Mouse (Mus musculus): ENCODE measurements at regions not wholly inside any gene's neighbourhood (a gene's known extent, or its start where the extent isn't known, plus 50 kb on each side); places are given as distances from the start of the nearest gene placed in this dataset.

DNA sequence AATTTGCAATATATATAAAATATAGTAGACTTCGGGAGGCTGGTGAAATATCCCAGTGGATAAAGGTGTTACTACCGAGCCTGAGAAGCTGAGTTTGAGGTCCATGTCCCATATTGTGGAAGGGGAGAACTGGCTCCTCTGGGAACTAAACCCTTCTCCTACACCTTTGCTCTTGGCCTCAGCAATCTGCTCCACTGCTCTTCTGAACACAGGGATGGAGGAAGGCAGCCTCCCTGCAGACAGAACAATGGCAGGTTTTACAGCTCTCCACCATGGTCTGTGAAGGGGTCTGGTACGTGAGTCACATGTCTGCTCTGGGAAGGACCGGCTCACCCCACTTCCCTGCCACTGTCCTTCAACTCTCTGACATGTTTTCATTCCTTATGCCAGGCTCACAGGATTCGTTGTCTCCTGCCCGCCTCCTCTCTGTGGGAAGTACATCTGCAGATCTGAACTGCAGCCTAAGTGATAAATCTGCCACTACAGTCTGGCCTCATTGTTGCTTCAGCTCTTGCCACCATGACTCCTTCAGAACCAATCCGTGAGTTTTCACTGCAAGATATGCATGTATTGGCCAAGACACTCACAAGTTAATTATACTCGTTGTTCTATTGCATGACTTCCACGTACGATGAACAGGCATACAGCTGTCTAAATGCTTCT is 220.0 kb upstream of the Gm9767 start:
- DNase-seq, result no peak

DNA sequence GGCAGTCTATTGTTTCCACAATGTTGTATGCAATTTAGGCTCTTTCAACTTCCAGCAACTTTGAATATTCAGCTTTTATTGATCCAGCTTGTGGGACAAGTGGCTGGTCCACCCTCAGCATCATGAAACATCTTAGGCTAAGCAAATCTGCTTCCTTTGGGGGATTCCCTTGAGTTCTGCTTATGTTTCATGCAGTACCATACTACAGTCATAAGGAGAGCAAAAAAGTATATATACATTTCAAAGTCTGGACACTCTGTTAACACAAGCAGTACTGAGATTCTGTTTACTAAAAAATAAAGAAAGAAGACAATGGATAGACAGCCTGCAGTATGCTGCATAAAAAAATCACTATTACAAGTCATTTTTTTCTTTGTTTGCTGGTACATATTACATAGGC is 233.7 kb upstream of the Gm9767 start:
- DNase-seq, result no peak

DNA sequence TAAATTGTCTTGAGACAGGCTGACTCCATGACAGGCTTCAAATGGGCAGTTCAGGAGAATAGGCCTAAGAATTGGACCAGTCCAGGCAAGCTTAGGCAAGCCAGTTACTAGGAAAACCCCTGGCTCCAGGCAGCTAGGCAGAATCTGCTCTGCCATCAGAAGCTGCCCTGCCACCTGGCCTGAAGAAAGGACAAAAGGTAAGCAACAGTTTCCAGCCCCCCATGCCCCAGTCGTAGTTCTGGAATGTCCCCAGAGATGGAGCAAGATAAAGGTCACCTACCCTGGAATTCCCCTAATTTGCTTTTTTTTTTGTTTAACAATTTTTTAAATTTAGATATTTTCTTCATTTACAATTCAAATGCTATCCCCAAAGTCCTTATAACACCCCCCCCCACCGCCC is 248.8 kb upstream of the Gm9767 start:
- DNase-seq, result no peak

DNA sequence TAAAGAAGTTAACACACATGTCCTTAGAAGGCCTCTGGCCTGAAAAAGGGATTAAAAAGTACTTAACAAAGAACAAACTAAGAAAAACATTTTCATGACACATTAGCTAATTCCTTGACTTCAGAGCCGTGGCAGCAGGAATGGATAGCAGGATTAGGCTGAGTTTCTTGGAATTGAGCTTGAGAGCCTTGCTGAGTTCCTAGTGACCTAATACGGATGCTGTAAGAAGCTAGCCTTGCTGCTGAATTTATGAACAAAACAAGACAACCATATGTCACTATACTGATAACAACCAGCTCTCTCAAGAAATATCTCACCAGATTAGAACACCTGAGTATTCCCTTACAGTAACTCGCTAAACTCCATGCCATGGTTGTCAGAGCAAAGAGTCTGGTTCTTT is 268.2 kb upstream of the Smlr1 start:
- DNase-seq, result no peak

DNA sequence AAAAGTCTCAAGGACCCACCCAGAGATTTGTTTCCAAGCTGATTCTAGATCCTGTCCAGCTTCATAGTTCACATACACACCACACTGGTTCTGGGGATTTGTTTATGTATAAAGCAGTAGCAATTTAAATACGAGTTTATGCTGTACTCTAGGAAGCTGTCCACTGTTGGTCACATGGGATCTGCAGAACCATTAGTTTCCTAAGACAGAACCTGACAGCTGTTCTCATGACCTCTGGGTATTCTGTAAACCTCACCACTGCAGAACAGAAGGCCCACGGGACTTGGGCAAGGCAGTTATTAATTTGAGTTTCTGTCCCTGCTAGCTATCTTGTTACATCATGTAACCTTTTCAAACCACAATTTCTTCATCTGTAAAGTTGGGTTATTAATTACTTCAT is 265.4 kb upstream of the Smlr1 start:
- no peak for DNase-seq

DNA sequence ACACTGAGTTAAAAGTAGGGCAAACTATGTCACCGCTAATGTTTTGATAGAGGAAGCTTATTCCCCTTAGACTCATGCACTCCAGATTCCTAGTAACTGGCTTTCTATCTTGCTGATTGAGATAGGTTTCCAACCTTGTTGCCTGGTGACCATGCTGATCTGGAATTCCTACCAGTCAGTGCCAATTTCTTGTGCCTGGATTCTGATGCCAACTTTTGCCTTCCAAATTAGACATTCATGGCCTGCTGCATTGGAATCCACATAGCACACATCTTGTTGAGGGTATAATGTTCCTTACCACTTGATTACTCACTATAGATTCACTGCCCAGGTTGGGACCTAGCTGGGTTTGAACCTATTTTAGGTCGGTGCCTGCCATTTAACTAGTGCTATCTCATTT is 262.8 kb upstream of the Smlr1 start:
- no peak for DNase-seq

DNA sequence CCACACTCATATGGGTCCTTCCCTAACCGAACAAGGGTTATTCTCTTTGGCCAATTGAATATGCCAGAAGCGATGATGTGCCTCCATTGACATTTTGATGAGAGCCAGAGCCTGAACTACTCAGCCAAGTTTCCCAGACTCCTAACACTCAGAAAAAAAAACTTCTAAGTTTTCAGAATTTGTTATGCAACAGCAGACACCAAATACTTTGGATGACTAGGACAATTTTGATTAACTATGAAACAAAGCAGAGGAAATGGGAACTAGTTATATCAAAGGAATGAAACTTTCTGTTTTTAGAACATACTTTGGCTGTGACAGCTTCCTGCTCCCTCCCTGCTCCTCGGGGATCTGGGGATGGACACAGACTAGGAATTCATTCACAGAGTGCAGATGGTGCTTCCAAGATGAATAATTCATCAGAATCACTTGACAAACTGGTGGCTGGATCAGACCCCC is 254.3 kb upstream of the Smlr1 start:
- DNase-seq, result no peak

DNA sequence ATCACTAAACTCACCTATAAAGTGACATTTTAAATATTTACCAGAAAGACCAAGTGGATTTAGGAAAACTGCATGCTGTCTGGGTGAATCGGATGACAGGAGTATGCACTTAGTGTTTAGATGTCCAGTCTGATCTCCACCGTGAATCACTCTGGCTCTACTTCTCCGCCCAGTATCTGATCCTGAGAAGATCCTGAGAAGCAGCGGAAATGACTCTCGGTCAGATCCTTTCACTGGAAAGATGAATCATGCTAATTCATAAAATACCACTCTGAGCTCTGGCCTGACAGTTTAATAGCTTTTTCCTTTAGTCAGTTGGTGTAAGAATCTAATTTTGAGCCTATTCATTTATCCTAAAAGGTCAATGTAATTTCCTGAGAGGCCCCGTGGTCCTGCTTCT is 252.6 kb upstream of the Smlr1 start:
- DNase-seq, result no peak

DNA sequence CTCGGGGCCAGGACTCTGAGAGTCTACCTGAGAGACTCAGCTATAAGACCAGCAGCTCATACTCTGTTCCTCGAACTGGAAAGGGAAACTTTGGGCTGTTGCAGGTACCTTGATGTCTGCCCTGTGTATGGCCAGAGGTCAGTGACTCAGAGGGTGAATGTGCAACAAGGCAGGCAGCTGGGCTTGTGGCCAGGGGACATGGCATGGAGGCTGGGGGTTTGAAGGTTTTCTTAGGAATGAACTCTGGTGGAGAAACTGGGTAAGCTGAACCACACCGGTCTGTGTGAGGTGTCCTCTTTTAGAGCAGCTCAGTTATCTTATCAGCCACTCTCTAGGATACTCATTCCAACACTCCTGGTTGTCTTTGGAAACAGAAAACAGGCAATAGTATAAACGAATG is 251.9 kb upstream of the Smlr1 start:
- no peak for DNase-seq

DNA sequence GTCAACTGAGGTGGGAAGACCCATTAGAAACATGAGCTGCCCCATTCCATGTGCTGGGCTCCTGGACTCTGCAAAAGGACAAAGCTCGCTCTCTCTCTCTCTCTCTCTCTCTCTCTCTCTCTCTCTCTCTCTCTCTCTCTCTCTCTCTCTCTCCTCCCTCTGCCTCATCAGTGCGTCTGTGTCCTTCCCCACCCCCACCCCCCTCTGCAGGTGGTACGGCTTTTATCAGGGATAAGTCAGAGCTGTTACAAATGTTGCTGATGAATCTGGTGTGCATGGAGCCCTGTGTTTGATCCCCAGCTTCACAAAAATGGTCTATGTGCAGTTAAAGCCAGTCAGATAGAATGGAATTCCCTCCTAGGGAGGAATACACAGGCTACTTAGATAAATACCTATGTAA is 247.8 kb upstream of the Smlr1 start:
- no peak for DNase-seq

DNA sequence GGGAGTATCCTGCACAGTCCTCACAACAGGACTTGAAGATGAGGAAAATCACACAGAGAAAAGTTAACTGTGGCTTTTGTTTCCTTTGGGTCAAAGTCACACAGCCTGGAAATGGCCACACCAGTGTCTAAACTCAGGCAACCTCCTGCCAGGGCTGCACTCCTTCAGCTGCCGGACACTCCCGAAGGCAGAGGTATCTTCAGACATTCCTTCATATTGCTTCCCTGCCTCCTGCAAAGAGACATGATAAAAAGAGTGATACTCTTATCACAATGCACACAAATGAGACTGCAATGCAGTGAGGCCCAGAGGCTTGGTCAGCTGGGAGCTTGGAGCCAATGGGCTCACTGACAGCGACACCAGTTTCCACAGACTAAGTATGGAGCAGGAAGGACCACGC is 243.4 kb upstream of the Smlr1 start:
- DNase-seq, result no peak

DNA sequence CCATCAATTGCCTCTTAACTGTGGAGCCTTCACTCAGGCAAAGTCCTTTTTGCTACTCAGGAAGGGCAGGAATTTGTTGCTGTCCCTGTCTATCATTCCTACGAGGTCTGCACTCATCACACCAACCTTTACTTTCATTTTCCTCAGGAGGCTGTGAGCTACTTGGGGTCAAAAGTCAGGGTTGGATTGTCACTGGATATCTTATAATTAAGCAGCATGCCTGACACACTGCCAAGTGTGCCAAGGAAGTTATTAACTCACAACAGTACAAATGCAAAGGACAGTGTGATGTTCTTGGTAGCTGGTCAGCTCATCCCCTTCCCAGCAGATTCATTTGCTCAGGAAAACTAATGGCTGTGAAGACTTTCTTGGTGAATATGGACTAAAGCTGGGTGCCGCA is 241.7 kb upstream of the Smlr1 start:
- DNase-seq, result no peak

DNA sequence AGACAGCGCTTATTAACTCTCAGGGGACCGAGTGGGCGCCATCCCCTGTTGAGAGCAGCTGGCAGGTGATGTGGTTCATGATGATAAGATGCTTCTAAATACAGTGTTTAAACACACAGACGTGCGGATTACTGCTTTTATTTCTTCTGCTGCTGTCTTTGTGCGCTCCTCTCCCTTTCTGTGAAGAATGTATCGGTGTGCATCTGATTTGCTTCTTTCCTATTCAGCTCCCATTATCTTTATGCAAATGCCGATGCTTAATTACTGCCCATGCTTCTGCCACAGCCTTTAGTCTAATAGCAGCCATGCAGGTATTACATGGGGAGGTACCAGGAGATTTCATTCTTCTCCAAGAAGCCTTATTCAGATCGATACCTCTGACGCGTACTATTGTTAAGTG is 240.6 kb upstream of the Smlr1 start:
- DNase-seq, result no peak

DNA sequence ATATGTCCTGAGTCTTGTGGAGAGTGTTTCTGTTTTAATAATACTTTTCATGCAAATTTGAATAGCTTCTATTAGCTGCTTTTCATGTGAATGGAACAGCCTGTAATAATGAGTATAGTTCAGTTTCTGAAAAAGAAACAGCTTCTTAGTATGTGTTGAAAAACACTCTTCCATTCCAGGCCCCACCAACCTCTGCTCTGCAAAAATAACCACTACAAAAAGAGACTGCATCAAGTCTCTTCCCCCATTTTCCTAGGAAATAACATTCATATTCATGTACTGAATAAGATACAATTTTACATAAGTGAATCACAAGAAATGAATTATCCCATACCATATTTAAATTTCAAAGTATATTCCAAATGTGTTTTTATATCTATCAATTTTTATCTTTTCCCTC is 234.0 kb upstream of the Smlr1 start:
- DNase-seq, result no peak

DNA sequence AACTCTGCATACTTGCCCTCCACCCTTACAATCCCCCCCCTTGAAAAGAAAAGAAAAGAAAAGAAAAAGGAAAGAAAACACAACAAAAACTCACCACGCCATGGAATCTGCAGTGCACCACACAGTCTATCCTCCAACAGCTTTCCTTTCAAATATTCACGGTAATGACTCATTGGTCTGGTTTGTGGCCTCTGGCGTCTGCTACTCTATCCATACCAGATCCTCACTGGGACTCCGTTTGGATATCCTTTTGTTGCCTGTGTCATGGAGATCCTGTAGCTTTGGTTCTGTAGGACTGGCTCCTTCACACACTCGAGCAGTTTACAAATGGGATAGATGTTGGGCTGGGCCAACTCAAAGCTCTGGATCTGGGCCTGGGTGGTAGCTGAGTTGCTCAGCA is 232.4 kb upstream of the Smlr1 start:
- no peak for DNase-seq

DNA sequence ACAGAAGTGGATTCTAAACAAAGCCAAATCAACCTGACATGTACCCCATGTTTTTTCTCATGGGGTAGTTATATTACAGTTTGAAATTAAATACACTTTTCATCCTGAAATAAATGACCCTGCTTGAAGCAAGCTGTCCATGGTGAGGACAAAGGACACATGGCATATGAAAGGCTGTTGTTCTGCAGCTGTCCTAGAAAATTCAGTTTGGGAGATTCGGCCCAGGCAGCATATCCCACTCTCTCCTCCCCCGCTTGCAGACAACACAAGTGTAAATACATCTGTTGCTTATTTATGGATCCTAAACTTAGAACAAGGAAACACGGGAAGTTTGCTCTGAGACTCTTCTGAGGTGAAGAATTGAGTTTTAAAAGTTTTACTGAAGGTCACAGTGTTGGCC is 218.2 kb upstream of the Smlr1 start:
- DNase-seq, result no peak

DNA sequence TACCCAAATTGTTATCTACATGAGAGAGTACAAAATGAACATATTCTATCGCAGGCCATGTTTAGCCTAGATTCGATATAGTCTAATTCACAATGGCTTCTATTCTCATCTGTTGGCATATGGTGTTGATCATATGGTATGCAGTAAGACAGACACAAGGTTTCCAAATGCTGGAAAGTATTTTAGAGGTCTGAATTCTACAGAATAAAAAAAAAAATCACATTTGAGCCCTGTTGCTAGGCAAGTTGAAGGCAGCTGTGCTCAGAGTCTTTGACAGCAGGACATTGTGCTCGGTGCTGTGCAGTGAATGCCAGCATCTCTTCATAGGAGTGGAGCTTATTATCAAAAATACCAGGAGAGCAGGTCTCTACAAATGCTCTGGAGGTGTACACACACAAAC is 206.6 kb upstream of the Smlr1 start:
- DNase-seq, result no peak

DNA sequence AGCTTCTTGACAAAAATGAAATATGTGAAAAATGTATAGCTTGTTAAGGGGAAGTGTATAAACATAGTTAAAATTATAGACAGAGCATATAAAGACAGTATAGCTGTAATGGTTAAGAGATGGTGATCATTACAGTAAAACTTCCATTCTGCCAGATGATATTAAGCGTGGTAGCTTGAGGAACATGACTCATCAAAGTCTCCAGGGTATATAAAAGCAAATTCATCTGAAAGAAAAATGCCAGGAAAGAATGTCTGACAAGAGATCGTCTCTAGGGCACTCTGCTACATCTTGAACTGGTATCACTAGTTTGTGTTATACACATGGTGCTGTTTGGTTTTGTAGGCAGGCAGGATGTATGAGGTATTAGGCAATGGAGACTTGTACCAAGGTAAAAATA is 204.9 kb upstream of the Smlr1 start:
- no peak for DNase-seq

DNA sequence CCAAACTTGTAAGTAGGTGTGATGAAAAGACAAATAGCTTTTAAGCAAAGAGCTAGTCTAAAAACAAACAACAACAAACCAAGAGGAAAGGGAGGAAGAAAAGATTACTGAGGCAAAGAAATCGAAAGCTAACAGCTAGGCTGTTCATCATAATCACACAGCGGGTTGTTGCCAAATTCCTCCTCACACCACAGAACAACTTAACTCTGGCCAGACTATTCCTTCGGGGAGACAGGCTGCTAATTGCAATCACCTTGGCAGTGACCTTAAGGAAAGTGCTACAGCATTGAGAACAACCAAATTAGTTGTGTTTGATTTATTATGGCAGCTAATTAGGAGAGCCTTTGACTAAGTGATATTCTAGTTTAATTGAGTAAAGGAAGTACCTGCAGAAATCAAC is 194.4 kb upstream of the Smlr1 start:
- no peak for DNase-seq

DNA sequence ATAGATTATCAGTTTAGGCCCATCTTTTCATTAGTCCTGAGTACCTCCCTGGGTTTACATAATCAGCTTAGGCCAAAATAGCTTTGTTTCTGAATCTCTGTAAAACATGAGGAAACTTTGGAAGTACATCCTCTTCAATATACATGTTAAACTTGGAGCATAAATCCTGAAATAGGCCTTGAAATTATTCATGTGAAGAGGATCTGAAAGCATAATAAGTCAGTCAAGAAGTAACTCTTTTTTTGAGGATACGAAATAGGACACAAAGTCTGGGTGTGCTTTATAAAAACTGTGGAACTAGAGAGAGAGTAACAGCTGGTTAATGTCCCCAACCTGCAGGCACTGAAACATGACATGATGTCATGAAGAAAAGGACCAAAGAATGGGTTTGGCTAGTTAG is 187.9 kb upstream of the Smlr1 start:
- no peak for DNase-seq

DNA sequence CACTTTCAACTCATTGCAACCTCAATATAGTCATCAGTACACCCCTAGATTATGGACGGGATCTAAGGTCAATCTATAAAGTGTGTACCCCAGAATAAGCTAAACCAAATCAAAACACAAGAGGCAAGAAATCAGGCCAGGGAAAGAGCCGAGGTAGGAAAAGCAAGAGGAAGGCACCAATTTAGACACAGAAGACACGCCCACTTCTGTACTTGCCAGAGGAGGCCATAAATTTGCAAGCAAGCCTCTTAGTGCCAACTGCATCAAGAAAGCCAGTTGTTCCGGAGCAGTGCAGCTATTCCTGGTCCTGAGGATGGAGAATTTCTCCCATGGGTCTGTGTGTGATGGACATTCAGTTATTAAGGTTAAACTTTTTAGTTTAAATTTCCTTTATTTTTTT is 179.7 kb upstream of the Smlr1 start:
- no peak for DNase-seq

DNA sequence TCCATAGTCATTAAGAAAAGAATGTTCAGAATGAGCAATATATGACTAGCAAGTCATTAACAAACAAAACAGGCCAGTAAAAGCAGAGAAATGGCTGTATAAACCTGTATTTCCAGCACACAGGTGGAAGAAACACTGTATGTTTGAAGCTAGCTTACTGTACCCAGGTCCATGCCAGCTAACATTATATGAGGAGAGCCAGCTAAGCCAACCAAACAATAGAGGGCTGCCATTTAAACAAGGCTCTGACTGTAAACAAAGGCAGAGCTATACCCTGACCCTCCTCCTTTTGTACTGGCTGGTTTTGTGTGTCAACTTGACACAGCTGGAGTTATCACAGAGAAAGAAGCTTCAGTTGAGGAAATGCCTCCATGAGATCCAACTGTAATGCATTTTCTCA is 178.6 kb upstream of the Smlr1 start:
- DNase-seq, result no peak

DNA sequence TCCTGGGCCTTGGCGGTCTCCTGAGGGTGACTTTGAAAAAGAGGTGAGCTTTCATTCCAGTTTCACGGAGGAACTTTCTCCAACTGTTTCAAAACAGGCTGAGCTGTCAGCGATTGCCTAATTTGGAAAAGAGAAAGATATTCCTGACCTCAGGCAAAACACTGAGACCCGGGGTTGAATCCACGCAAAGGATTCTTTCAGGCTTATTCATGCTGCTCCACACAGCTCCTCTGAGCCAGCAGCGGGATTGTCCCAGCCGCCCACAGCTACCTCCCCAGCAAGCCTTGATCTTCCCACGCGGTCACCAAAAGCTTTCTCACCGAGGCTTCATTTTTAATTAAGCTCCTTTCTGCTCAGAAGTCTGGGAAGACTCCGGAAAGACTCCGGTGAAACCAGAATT is 178.0 kb upstream of the Smlr1 start:
- DNase-seq, result no peak

DNA sequence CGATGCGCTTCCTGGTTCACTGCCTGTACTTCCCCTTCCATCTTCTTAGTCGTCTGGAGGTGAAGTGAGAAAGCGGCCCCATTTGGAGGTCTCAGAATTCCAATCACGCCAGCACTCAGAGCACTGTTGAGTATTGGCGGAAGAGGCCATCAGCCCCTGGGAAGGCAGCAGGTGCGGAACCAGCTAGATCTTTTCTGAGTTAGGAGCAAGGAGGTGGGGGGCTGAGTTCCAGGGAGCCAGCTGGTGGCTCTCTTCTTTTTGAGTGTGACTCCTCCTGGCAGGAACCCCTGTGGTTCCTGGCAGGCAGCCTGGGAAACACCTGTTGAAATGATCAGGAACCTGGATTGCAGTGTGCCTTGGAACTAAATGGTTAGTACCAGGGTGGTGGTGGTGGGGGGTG is 171.9 kb upstream of the Smlr1 start:
- no peak for DNase-seq

DNA sequence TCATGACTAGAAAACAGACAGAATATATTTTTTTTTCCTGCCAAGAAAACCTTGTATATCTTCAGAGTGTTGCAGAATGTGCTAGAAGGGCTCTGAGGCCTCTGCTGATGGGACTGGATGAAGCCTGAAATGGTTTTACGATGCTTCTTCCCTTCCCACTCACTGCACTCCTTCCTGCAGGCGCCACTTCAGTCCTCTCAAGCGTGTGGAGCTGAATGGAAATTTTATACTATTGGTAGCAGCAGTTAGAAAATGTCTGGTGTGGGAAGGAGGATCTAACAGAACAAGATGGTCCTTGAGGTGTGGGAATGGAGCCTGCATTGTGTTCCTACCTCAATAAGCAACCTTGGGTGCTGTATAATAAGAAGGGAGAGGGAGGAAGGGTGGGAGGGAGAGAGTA is 166.1 kb upstream of the Smlr1 start:
- no peak for DNase-seq

DNA sequence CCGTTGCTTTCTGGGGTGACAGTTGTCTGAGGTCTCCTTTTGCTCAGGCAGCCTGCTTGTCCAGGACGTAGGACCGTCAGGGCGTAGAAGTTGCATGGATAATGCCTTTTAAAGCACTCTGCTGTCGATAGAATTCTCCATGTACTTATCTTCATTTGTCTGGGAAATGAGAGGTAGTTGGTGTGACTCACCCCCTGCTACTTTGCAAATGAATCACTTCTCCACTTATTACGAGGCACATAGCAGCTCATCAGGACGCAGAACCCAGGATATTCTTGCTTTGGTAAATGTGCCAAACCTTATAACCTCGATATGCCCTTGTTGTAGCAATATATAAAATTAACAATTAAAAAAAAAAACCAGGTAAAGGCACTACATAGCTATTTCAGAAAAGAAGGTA is 159.7 kb upstream of the Smlr1 start:
- no peak for DNase-seq

Data from liver (tissue).